Mouse (Mus musculus): ENCODE results near the gene Mterf2. TPM values are rescaled to one million over a fixed set of nuclear protein-coding genes. Genes with fewer than 3 reads are reported as not detected.

Mterf2 gene
- total and polyA plus RNA-seq, 2 experiments from 2014 or later = 11.1 to 15.1 TPM

- TF ChIP-seq CTCF (IDR thresholded peaks at IDR 0.05; ENCODE audit: low read depth) (no peak), EP300 (IDR thresholded peaks at IDR 0.05; ENCODE audit: low read depth) (no peak)
- Histone ChIP-seq H3K27ac (ENCODE audit: low read depth) (no peak overlapping the region), H3K4me2 (ENCODE audit: low read depth, low read length) (no peak overlapping the region), H3K36me3 (replicated peaks; ENCODE audit: control insufficient read depth, insufficient read depth, low read length) (peaks cover 14% of the 10 kb centered on the region; the same call in 1 of the 2 replicates), H3K4me1 (ENCODE audit: control insufficient read depth, insufficient read depth) (no peaks in the 10 kb centered on the region), H3K9me3 (replicated peaks; ENCODE audit: control insufficient read depth, low read length) (no peaks in the 10 kb centered on the region), H3K9ac (replicated peaks; ENCODE audit: low read depth, low read length) (no peak overlapping the region), H3K27me3 (ENCODE audit: control insufficient read depth, insufficient read depth, low read length) (no peaks in the 10 kb centered on the region), H3K4me3 (ENCODE audit: low read depth, low read length) (no peak overlapping the region)
- no peak for ATAC-seq (ENCODE audit: insufficient read depth, low read depth)
- 83% methylated on average over 6 of the region's 6 CpGs for WGBS
- no peak for DNase-seq (ENCODE audit: low spot score)
Measured at GRCm38 (mm10) chr10:85136573-85136972, 8.7 kb upstream of the Mterf2 start.

GRCm38 (mm10) chr10:85128453-85128852 is 626 bp upstream of the Mterf2 start:
- H3K9ac ChIP-seq (replicated peaks; ENCODE audit: low read depth, low read length) = no peak overlapping the region
- H3K27ac ChIP-seq (ENCODE audit: low read depth) = peak overlapping the region; percentile 30
- no peaks in the 10 kb centered on the region for H3K9me3 ChIP-seq (replicated peaks; ENCODE audit: control insufficient read depth, low read length)
- no peak for TF ChIP-seq CTCF (IDR thresholded peaks at IDR 0.05; ENCODE audit: low read depth)
- no peak for TF ChIP-seq EP300 (IDR thresholded peaks at IDR 0.05; ENCODE audit: low read depth)
- ATAC-seq (ENCODE audit: insufficient read depth, low read depth) = peak; percentile 22; the same call in 1 of the 2 replicates
- WGBS = 12% methylated on average over 7 of the region's 7 CpGs
- H3K4me1 ChIP-seq (ENCODE audit: control insufficient read depth, insufficient read depth) = 0 out of 2 replicates have a peak, but pooled peaks cover 5% of the 10 kb centered on the region
- no peak for DNase-seq (ENCODE audit: low spot score)
- H3K36me3 ChIP-seq (replicated peaks; ENCODE audit: control insufficient read depth, insufficient read depth, low read length) = peaks cover 10% of the 10 kb centered on the region; the same call in 1 of the 2 replicates
- H3K4me2 ChIP-seq (ENCODE audit: low read depth, low read length) = peak overlapping the region; percentile 65
- peak overlapping the region; percentile 75 for H3K4me3 ChIP-seq (ENCODE audit: low read depth, low read length)
- H3K27me3 ChIP-seq (ENCODE audit: control insufficient read depth, insufficient read depth, low read length) = no peaks in the 10 kb centered on the region

GRCm38 (mm10) chr10:85125184-85125583 is 2.6 kb downstream of the Mterf2 start:
- H3K4me3 ChIP-seq (ENCODE audit: low read depth, low read length) = no peak overlapping the region
- ATAC-seq (ENCODE audit: insufficient read depth, low read depth) (no peak), DNase-seq (ENCODE audit: low spot score) (no peak)
- no peak overlapping the region for H3K27ac ChIP-seq (ENCODE audit: low read depth)
- H3K27me3 ChIP-seq (ENCODE audit: control insufficient read depth, insufficient read depth, low read length) = no peaks in the 10 kb centered on the region
- peaks cover 20% of the 10 kb centered on the region for H3K36me3 ChIP-seq (replicated peaks; ENCODE audit: control insufficient read depth, insufficient read depth, low read length)
- WGBS = 82% methylated on average over 13 of the region's 13 CpGs
- no peak overlapping the region for H3K9ac ChIP-seq (replicated peaks; ENCODE audit: low read depth, low read length)
- no peak overlapping the region for H3K4me2 ChIP-seq (ENCODE audit: low read depth, low read length)
- H3K9me3 ChIP-seq (replicated peaks; ENCODE audit: control insufficient read depth, low read length) = no peaks in the 10 kb centered on the region
- 0 out of 2 replicates have a peak, but pooled peaks cover 5% of the 10 kb centered on the region for H3K4me1 ChIP-seq (ENCODE audit: control insufficient read depth, insufficient read depth)
- no peak for TF ChIP-seq EP300 (IDR thresholded peaks at IDR 0.05; ENCODE audit: low read depth)

GRCm38 (mm10) chr10:85114409-85114808 is 13.4 kb downstream of the Mterf2 start:
- TF ChIP-seq CTCF (IDR thresholded peaks at IDR 0.05; ENCODE audit: low read depth) = no peak
- no peak for TF ChIP-seq EP300 (IDR thresholded peaks at IDR 0.05; ENCODE audit: low read depth)
- Histone ChIP-seq H3K4me2 (ENCODE audit: low read depth, low read length) (no peak overlapping the region), H3K27me3 (ENCODE audit: control insufficient read depth, insufficient read depth, low read length) (no peaks in the 10 kb centered on the region), H3K36me3 (replicated peaks; ENCODE audit: control insufficient read depth, insufficient read depth, low read length) (peaks cover 22% of the 10 kb centered on the region; the same call in 1 of the 2 replicates), H3K27ac (ENCODE audit: low read depth) (no peak overlapping the region), H3K9me3 (replicated peaks; ENCODE audit: control insufficient read depth, low read length) (no peaks in the 10 kb centered on the region), H3K9ac (replicated peaks; ENCODE audit: low read depth, low read length) (no peak overlapping the region), H3K4me3 (ENCODE audit: low read depth, low read length) (no peak overlapping the region), H3K4me1 (ENCODE audit: control insufficient read depth, insufficient read depth) (no peaks in the 10 kb centered on the region)
- DNase-seq (ENCODE audit: low spot score) = no peak
- 70% methylated on average over 4 of the region's 4 CpGs for WGBS
- no peak for ATAC-seq (ENCODE audit: insufficient read depth, low read depth)

GRCm38 (mm10) chr10:85103085-85103885 is 24.5 kb downstream of the Mterf2 start:
- peak; percentile 4; the same call in 1 of the 2 replicates for ATAC-seq (ENCODE audit: insufficient read depth, low read depth)
- Histone ChIP-seq H3K9me3 (replicated peaks; ENCODE audit: control insufficient read depth, low read length) (no peaks in the 10 kb centered on the region), H3K4me3 (ENCODE audit: low read depth, low read length) (peak overlapping the region; percentile 98), H3K27me3 (ENCODE audit: control insufficient read depth, insufficient read depth, low read length) (no peaks in the 10 kb centered on the region), H3K36me3 (replicated peaks; ENCODE audit: control insufficient read depth, insufficient read depth, low read length) (no peaks in the 10 kb centered on the region), H3K4me1 (ENCODE audit: control insufficient read depth, insufficient read depth) (peaks cover 9% of the 10 kb centered on the region), H3K27ac (ENCODE audit: low read depth) (peak overlapping the region; percentile 92), H3K4me2 (ENCODE audit: low read depth, low read length) (peak overlapping the region; percentile 93), H3K9ac (replicated peaks; ENCODE audit: low read depth, low read length) (peak overlapping the region; percentile 80)
- DNase-seq (ENCODE audit: low spot score) = peak; percentile 49
- TF ChIP-seq EP300 (IDR thresholded peaks at IDR 0.05; ENCODE audit: low read depth) = no peak
- TF ChIP-seq CTCF (IDR thresholded peaks at IDR 0.05; ENCODE audit: low read depth) = no peak
- under 1% methylated on average over 34 of the region's 34 CpGs for WGBS

Measured in heart, postnatal 0 days (tissue).